Mouse (Mus musculus): ENCODE data around the gene Prtg. TPM values are rescaled to one million over a fixed set of nuclear protein-coding genes. Genes with fewer than 3 reads are reported as not detected.

Gene Prtg
- total RNA-seq, 2 experiments from 2014 or later, result 1.5 to 1.8 TPM

DNA sequence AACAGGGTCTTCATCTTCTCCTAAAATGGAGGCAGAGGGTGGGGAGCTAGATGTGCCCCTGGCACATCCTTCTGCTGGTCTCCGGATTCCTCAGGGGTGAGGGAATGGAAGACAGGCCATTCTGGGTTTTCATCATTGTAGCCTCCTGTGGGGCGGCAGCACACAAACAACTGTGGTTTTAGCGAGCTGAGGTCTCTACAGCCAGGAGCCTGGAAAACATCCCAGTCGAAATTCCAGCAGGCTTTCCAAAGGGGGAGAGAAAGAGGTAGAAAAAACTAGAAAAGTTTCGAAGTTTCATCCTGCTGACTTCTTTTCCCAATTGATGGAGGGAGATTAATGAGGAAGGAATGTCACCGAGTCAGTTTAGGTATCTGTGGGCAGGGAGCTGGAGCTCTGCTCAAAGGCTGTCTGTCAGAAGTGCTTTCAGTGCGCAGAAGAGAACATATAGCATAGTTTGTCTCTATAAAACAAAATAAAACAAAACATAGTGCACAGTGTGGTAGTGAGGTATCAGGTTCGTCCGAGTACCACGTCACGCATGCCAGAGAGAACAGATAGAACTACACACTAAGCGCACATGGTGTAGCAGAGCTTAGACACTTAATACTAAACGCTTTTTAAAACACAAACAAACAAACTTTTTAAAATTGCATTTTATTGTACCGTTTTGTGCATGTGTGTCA, 16.0 kb upstream of the Prtg start:
- H3K4me3 ChIP-seq, result no peak overlapping the region
- intact Hi-C loops (cut with DNase I), result no loop called here
- no peak for TF ChIP-seq CTCF (IDR thresholded peaks at IDR 0.05)
- H3K27ac ChIP-seq, result no peak overlapping the region
- DNase-seq (ENCODE audit: extremely low spot score in 1 of 2, low spot score in 2 of 2), result no peak

DNA sequence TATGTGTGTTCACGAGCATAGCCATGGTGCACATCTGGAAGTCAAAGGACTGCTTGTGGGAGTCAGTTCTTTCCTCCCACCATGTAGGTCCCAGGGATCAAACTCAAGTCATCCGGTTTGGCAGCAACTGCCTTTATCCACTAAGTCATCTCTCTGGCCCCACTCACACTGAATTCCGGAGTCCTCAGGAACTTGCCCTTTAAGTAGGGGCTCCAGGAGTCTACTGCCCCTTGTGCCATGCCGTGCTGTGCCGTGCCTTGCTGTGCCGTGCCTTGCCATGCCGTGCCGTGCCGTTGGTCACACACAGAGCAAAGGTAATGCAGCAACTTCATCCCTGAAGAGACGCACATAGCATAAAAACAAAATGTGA, 15.5 kb upstream of the Prtg start:
- no peak for DNase-seq (ENCODE audit: extremely low spot score in 1 of 2, low spot score in 2 of 2)
- intact Hi-C loops (cut with DNase I), result no loop called here
- Histone ChIP-seq H3K4me3 (no peak overlapping the region), H3K27ac (no peak overlapping the region)
- no peak for TF ChIP-seq CTCF (IDR thresholded peaks at IDR 0.05)

DNA sequence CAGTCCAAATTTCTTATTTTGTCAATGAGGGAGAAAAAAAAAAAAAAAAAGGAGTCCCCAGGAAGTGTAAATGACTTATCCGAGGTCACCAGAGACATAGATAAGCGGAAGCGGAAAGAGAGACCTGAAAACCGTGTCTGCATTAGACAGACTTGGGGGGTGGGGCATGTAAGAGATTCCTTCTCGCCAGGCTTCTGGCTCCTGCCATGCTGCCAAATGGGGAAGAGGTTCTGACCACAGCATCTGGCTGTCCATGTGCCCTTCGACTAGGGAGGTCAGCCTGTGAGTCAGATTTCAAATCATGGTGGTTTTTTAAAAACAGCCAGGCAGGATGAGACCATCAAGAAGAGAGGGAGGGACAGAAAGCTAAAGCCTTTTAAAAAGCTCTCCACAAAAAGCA, 15.0 kb upstream of the Prtg start:
- Histone ChIP-seq H3K27ac (no peak overlapping the region), H3K4me3 (no peak overlapping the region)
- TF ChIP-seq CTCF (IDR thresholded peaks at IDR 0.05), result no peak
- DNase-seq (ENCODE audit: extremely low spot score in 1 of 2, low spot score in 2 of 2), result no peak
- intact Hi-C loops (cut with DNase I), result no loop called here

DNA sequence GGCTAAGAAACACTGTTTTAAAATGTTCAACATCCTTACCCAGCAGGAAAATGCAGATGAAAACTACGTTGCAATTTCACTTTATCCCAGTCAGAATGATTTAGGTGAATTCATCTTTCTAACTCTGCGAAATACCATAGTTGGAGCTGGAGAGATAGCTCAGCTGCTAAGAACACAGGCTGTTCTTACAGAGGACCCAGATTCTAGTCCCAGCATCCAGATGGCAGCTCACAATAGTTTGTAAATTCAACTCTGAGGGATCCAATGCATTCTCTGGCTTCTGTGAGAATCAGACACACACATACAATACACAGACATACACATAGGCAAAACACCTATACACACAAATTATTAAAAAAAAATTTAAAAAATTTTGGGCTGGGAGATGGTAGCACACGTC, 11.4 kb upstream of the Prtg start:
- intact Hi-C loops (cut with DNase I), result no loop called here
- Histone ChIP-seq H3K27ac (no peak overlapping the region), H3K4me3 (no peak overlapping the region)
- no peak for TF ChIP-seq CTCF (IDR thresholded peaks at IDR 0.05)
- DNase-seq (ENCODE audit: extremely low spot score in 1 of 2, low spot score in 2 of 2), result no peak

DNA sequence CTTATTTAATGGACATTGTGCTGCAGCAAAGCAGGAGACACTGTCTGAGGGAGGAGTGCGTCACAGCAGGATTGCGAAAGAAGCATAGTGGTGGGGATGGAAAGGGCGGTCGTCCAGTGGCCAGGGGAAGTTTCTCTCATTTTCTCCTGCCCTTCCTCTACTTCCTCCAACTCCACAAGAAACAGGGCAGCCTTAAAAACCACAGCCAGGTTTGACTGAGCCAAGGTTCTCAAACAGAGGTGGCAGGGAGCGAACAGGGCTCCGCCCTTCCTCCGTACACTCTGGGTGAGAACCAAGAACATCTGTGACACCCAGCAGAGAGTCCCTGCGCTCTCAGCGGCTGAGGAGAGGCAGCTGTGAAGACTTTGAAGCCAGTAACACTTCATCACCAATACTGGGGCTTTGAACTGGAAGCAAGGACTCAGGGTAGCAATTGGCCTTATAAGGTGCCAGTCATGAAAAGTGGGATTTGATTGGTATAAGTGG, 9.5 kb upstream of the Prtg start:
- DNase-seq (ENCODE audit: extremely low spot score in 1 of 2, low spot score in 2 of 2), result no peak
- no peak overlapping the region for H3K27ac ChIP-seq
- no peak for TF ChIP-seq CTCF (IDR thresholded peaks at IDR 0.05)
- no peak overlapping the region for H3K4me3 ChIP-seq
- intact Hi-C loops (cut with DNase I), result no loop called here

DNA sequence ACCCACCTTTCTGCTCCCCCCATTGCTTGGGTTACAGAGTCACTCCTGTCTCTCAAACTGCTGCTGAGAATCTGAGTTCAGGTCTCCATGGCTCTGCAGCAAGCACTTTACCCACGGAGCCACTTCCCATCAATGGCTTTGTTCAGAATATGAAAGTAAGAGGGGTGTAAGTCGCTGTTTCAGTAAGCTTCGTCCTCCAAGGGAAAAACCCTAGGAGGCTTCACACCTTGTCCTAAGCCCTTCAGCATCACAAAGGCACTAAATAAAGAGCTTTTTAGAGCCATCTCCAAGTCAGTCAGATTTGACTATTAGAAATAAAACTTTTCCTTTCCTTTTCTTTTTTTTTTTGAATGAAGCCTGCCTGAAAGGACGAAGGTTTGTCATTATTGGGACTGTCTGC, 3.4 kb upstream of the Prtg start:
- Histone ChIP-seq H3K27ac (no peak overlapping the region), H3K4me3 (no peak overlapping the region)
- TF ChIP-seq CTCF (IDR thresholded peaks at IDR 0.05), result no peak
- intact Hi-C loops (cut with DNase I), result no loop called here
- DNase-seq (ENCODE audit: extremely low spot score in 1 of 2, low spot score in 2 of 2), result no peak

DNA sequence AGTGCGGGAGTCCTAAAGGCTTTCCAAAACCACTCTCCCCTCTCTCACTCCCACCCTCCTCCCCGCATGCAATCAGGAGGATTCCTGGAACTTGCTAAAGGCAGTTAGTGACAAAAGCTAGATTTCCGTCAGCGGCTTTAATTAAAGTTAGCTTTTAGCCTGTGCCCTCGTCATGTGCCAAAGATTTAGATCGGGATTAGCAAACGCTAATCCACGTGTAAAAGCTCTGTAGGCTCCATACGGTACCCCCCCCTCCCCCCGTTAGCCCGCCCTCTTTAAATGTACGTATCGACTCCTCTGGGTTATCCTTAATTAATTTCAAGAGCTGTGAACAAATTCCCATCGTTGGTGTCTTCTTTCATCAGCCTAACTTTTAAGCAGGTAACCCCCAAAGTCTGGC, 528 bp upstream of the Prtg start:
- Histone ChIP-seq H3K27ac (no peak overlapping the region), H3K4me3 (no peak overlapping the region; the same call in 1 of the 2 replicates)
- intact Hi-C loops (cut with DNase I), result loop anchor here (5.0 kb wide), 1 partner anchor 76 kb away; no protein-coding TSS in a partner anchor
- no peak for TF ChIP-seq CTCF (IDR thresholded peaks at IDR 0.05)
- no peak for DNase-seq (ENCODE audit: extremely low spot score in 1 of 2, low spot score in 2 of 2)

DNA sequence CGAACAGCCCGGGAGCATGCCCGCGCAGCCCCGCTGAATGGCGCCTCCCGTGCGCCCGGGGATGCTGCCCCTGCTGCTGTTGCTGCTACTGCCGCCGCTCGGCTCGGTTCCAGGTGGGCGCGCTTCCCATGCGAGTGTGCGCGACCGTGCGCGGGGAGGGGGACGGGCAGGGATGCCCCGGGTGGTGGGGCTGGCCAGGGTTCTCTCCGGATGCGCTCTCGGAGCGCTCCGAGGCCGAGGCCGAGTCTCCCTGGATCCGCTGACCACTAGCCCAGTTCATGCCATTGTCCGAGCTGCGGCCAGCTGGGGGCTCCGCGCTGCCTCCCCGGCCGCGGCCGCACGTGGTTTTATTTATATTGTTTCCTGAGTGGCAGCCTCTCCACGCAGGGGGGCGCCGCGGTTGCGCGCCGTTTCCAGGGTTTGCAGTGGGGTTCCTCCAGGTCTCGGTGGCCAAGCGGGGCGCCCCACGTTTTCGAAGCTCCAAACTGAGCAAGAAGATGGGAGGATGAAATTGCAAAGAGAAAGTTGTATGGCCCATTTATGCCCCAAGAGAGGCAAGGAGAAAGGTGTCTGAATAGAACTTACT, 839 bp downstream of the Prtg start:
- TF ChIP-seq CTCF (IDR thresholded peaks at IDR 0.05), result no peak; the same call in 1 of the 2 replicates
- peak; percentile 52 to 69 for DNase-seq (ENCODE audit: extremely low spot score in 1 of 2, low spot score in 2 of 2)
- intact Hi-C loops (cut with DNase I), result loop anchor here (5.0 kb wide), 1 partner anchor 75 kb away; no protein-coding TSS in a partner anchor
- H3K4me3 ChIP-seq, result peak overlapping the region; percentile 68
- H3K27ac ChIP-seq, result peak overlapping the region; percentile 76

DNA sequence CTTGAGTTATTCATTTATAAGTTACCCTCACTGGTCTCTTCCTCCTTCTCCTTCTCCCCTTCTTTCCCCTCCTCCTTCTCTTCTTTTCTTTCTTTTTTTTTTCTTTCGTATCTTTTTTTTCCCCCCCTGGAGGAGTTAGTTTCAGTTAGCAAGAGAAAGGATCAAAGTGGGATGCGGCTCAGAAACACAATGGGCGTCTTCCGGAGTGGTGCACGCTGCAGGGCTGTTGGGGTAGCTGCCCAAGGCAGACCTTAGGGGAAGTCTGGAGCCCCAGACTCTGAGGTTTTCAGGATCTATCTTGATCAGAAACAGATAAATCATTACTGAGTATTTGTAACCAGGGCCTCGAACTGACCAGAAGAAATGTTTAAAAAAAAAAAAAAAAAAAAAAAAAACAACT, 1.5 kb downstream of the Prtg start:
- intact Hi-C loops (cut with DNase I), result loop anchor here (5.0 kb wide), 1 partner anchor 74 kb away; no protein-coding TSS in a partner anchor
- Histone ChIP-seq H3K4me3 (peak overlapping the region; percentile 68), H3K27ac (no peak overlapping the region)
- TF ChIP-seq CTCF (IDR thresholded peaks at IDR 0.05), result no peak
- DNase-seq (ENCODE audit: extremely low spot score in 1 of 2, low spot score in 2 of 2), result no peak

DNA sequence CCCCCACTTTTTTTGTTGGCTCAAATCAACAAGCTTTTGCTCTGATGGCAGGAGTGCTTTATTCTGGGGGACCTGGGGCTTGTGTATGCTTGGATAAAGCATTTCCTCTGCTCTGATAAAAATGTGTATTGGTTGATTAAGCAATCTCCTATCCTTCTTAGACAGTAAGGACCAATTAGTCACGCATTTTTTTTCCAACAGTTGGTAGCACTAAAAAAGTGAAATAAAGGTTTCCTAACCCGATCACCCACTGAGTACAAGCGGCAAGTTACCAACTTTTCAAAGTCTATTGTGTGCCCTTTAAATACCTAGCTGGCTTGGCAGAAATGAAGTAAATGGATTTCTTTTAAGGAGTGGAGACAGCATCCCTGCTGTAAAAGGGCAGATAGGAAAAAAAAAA, 1.9 kb downstream of the Prtg start:
- H3K4me3 ChIP-seq, result no peak overlapping the region
- intact Hi-C loops (cut with DNase I), result loop anchor here (5.0 kb wide), 1 partner anchor 74 kb away; no protein-coding TSS in a partner anchor
- no peak for TF ChIP-seq CTCF (IDR thresholded peaks at IDR 0.05)
- DNase-seq (ENCODE audit: extremely low spot score in 1 of 2, low spot score in 2 of 2), result no peak
- H3K27ac ChIP-seq, result no peak overlapping the region

DNA sequence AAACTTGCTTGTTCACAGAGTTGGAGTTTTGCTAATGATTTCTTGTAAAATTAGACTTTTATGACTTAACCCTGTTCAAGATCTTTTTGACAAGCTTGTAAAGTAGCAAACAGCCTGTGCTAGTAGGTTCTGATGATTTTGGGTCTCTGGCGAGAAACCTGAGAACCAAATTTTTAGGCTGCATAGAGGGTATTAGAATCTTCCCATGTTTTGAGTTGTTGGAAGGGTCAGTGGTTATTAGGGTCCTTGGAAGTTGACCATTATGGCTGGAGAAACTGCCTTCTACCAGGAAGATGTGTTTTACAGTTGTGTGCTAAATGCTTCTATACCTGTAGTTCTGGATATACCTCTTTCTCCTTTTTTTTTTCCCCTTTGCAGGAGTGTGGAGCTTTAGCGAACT, 2.4 kb downstream of the Prtg start:
- H3K4me3 ChIP-seq, result no peak overlapping the region
- intact Hi-C loops (cut with DNase I), result loop anchor here (5.0 kb wide), 1 partner anchor 73 kb away; no protein-coding TSS in a partner anchor
- TF ChIP-seq CTCF (IDR thresholded peaks at IDR 0.05), result no peak
- no peak overlapping the region for H3K27ac ChIP-seq
- no peak for DNase-seq (ENCODE audit: extremely low spot score in 1 of 2, low spot score in 2 of 2)

DNA sequence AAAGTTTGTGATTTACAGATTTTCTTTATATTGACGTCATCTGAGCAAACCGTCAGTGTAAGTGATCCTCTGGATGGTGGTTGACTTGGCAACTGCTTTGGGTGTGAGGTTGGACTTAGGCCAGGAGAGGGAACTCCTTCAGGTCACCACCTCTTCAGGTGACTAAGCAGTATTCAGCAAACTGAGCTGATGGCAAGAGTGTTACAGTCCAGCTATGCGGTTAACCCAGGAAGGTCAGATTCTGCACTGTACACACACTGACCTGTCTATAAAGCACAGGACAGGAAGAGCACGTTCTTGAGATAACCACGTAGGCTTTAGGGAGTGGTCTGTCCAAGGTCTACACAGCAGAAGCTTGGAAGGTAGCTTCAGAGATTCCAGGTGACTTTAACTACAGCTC, 3.9 kb downstream of the Prtg start:
- intact Hi-C loops (cut with DNase I), result no loop called here
- no peak overlapping the region for H3K4me3 ChIP-seq
- TF ChIP-seq CTCF (IDR thresholded peaks at IDR 0.05), result no peak
- DNase-seq (ENCODE audit: extremely low spot score in 1 of 2, low spot score in 2 of 2), result no peak
- H3K27ac ChIP-seq, result no peak overlapping the region

DNA sequence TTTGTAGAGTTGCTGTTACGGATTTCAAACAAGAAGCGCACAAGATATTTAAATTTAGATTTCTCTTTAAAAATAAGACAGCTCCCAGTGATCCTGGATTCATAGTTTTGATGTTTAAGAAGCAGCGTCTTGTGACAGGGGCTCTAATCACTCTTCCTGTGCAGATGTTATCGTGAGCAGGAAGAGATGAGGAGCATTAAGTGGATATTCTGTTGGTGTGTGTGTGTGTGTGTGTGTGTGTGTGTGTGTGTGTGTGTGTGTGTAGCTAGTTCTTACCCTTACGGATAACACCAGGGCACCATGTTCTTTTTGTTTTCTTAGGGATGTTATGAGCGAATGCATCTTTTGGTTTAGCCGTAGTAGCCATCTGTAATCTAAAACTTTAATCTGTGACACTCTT, 5.4 kb downstream of the Prtg start:
- TF ChIP-seq CTCF (IDR thresholded peaks at IDR 0.05), result no peak
- intact Hi-C loops (cut with DNase I), result no loop called here
- Histone ChIP-seq H3K4me3 (no peak overlapping the region), H3K27ac (no peak overlapping the region)
- no peak for DNase-seq (ENCODE audit: extremely low spot score in 1 of 2, low spot score in 2 of 2)
